Mouse (Mus musculus) midbrain, embryonic 15.5 days (tissue): ENCODE results near the gene Itga1. TPM values are rescaled to one million over a fixed set of nuclear protein-coding genes. Genes with fewer than 3 reads are reported as not detected.

Experiments
- polyA plus RNA-seq: library from polyadenylated mRNA; unstranded; fragments of >200 nt; fragmentation: Nextera tagmentation; extraction: Ambion mirVana; gene quantifications from 2 replicates; pipeline ENCODE4 v1.2.1, GENCODE M21; 2015

Gene Itga1
- polyA plus RNA-seq, 1 experiment from 2014 or later, result 7.6 TPM

Other genes with a start within 250 kb of the Itga1 start
- 1.5 and 1.7 TPM in 2 replicates for gene Itga2, start 169.9 kb downstream of the Itga1 start, polyA plus RNA-seq
- 4.1 and 4.7 TPM in 2 replicates for gene Pelo, start 11.8 kb downstream of the Itga1 start, polyA plus RNA-seq
- 2.2 and 2.7 TPM in 2 replicates for gene Gm49395, start within 50 bp of the Itga1 start, polyA plus RNA-seq